19 mouse cellular contexts compared by ENCODE assay signal in genomic region chr19:16261631-16262030, GRCm38 (mm10).
DNase-seq lines count a peak whose midpoint lies in the region; ATAC-seq and TF ChIP-seq lines count a peak whose summit lies in the region.
"Had no signal": no experiment of that assay in that cellular context is flagged by ENCODE, and none has a peak within 500 bp of the region (broad histone marks: within the 10 kb centered on the region; RNA-seq: fewer than 3 reads in every experiment).

No protein-coding gene starts in this region.

- no peak for ATAC-seq in forebrain, postnatal 0 days
- ATAC-seq in kidney, embryonic 15.5 days (replicated peaks; ENCODE audit: low FRiP score) = no peak
- ATAC-seq in liver, embryonic 12.5 days = no peak
- ATAC-seq: CD4-positive, CD25-positive, alpha-beta regulatory T cell, adult 4 months; inflammation-experienced regulatory T-cells, adult 6 months; liver, postnatal 0 days had no signal

- DNase-seq in forebrain, postnatal 0 days = no peak
- DNase-seq in forebrain, embryonic 10.5 days (ENCODE audit: extremely low spot score, low spot score) = no peak
- DNase-seq in kidney, adult 9 months = peak; percentile 28
- peak; percentile 29 for DNase-seq in MEL-GATA-1-ER (ENCODE audit: extremely low read depth, low read depth)
- DNase-seq in lung, postnatal 14 days = peak; percentile 30
- no peak for DNase-seq in adrenal gland, adult 2 months
- DNase-seq: cerebellum, postnatal 36 days; gastrocnemius, postnatal 14 days; left cerebral cortex, postnatal 4 days; liver; liver, postnatal 0 days; thymus, postnatal 25 days had no signal

- no peak for TF ChIP-seq CTCF in forebrain, postnatal 0 days (IDR thresholded peaks at IDR 0.05; ENCODE audit: low read depth)

- H3K4me1 ChIP-seq in forebrain, postnatal 0 days (ENCODE audit: insufficient read depth) = no peaks in the 10 kb centered on the region
- no peaks in the 10 kb centered on the region for H3K4me1 ChIP-seq in forebrain, embryonic 10.5 days
- peaks cover 18% of the 10 kb centered on the region for H3K4me1 ChIP-seq in kidney, embryonic 15.5 days
- peaks cover 30% of the 10 kb centered on the region for H3K4me1 ChIP-seq in liver, embryonic 12.5 days
- H3K4me1 ChIP-seq: embryonic facial prominence, embryonic 10.5 days; forebrain, embryonic 12.5 days; midbrain, embryonic 12.5 days had no signal

- no peak overlapping the region for H3K4me3 ChIP-seq in forebrain, postnatal 0 days (ENCODE audit: low read depth, low read length)
- H3K4me3 ChIP-seq in forebrain, embryonic 10.5 days = no peak overlapping the region
- H3K4me3 ChIP-seq in kidney, embryonic 15.5 days (replicated peaks) = no peak overlapping the region
- no peak overlapping the region for H3K4me3 ChIP-seq in liver, embryonic 12.5 days
- H3K4me3 ChIP-seq: embryonic facial prominence, embryonic 10.5 days; forebrain, embryonic 12.5 days; midbrain, embryonic 12.5 days had no signal

- H3K4me2 ChIP-seq in forebrain, postnatal 0 days (ENCODE audit: low read depth) = no peak overlapping the region
- H3K4me2 ChIP-seq in kidney, embryonic 15.5 days = no peak overlapping the region
- H3K4me2 ChIP-seq in liver, embryonic 12.5 days = no peak overlapping the region
- H3K4me2 ChIP-seq: forebrain, embryonic 12.5 days; midbrain, embryonic 12.5 days had no signal

- WGBS in forebrain, postnatal 0 days = 78% methylated on average over 6 of the region's 6 CpGs
- 95% methylated on average over 6 of the region's 6 CpGs for WGBS in forebrain, embryonic 10.5 days
- WGBS in kidney, embryonic 15.5 days = 87% methylated on average over 6 of the region's 6 CpGs
- WGBS in liver, embryonic 12.5 days (ENCODE audit: insufficient replicate concordance) = 59% methylated on average over 6 of the region's 6 CpGs

- 0 out of 2 replicates have a peak overlapping the region, but pooled peaks have one; percentile 15 for H3K27ac ChIP-seq in forebrain, postnatal 0 days (ENCODE audit: low read depth, low read length)
- no peak overlapping the region for H3K27ac ChIP-seq in forebrain, embryonic 10.5 days
- H3K27ac ChIP-seq in kidney, embryonic 15.5 days = no peak overlapping the region
- H3K27ac ChIP-seq in liver, embryonic 12.5 days = no peak overlapping the region
- H3K27ac ChIP-seq: embryonic facial prominence, embryonic 10.5 days; forebrain, embryonic 12.5 days; midbrain, embryonic 12.5 days had no signal

- no peaks in the 10 kb centered on the region for H3K36me3 ChIP-seq in forebrain, postnatal 0 days (ENCODE audit: insufficient read depth)
- peaks cover 7% of the 10 kb centered on the region; the same call in 1 of the 2 replicates for H3K36me3 ChIP-seq in forebrain, embryonic 10.5 days (replicated peaks)
- peaks cover 6% of the 10 kb centered on the region; the same call in 1 of the 2 replicates for H3K36me3 ChIP-seq in kidney, embryonic 15.5 days
- no peaks in the 10 kb centered on the region for H3K36me3 ChIP-seq in liver, embryonic 12.5 days
- H3K36me3 ChIP-seq: forebrain, embryonic 12.5 days; midbrain, embryonic 12.5 days had no signal

- no peaks in the 10 kb centered on the region for H3K27me3 ChIP-seq in forebrain, postnatal 0 days (ENCODE audit: insufficient read depth, low read length)
- H3K27me3 ChIP-seq in forebrain, embryonic 10.5 days (ENCODE audit: poor library complexity, severe bottlenecking) = no peaks in the 10 kb centered on the region
- H3K27me3 ChIP-seq in kidney, embryonic 15.5 days = no peaks in the 10 kb centered on the region
- H3K27me3 ChIP-seq in liver, embryonic 12.5 days (replicated peaks) = no peaks in the 10 kb centered on the region
- H3K27me3 ChIP-seq: forebrain, embryonic 12.5 days; midbrain, embryonic 12.5 days had no signal

- H3K9ac ChIP-seq in forebrain, postnatal 0 days = no peak overlapping the region
- H3K9ac ChIP-seq in kidney, embryonic 15.5 days = no peak overlapping the region
- H3K9ac ChIP-seq in liver, embryonic 12.5 days = no peak overlapping the region
- H3K9ac ChIP-seq: forebrain, embryonic 12.5 days; liver, postnatal 0 days; midbrain, embryonic 12.5 days had no signal

- H3K9me3 ChIP-seq in forebrain, postnatal 0 days (ENCODE audit: low read length) = no peaks in the 10 kb centered on the region
- H3K9me3 ChIP-seq in forebrain, embryonic 10.5 days = no peaks in the 10 kb centered on the region
- no peaks in the 10 kb centered on the region for H3K9me3 ChIP-seq in kidney, embryonic 15.5 days (replicated peaks)
- no peaks in the 10 kb centered on the region for H3K9me3 ChIP-seq in liver, embryonic 12.5 days (replicated peaks)
- H3K9me3 ChIP-seq: embryonic facial prominence, embryonic 10.5 days; forebrain, embryonic 12.5 days; midbrain, embryonic 12.5 days had no signal

Comparison
In these comparisons a context has a peak if more than half of its experiments do, and no peak if none do; other contexts are left out.
1. DNase-seq: peak in kidney, adult 9 months (single experiment), MEL-GATA-1-ER (single experiment) and lung, postnatal 14 days (single experiment); none in forebrain, postnatal 0 days (single experiment), forebrain, embryonic 10.5 days (single experiment) and adrenal gland, adult 2 months (single experiment).